Mouse (Mus musculus) spleen, postnatal 14 days (tissue): ENCODE results near the gene Cyp27b1.
"Not testable (repeated sequence)": the region's sequence is repeated elsewhere in the genome, so short reads cannot be mapped to it uniquely, and the experiment has no call there.

Source experiments
- DNase-seq, 2 experiments: peaks; one replicate each; pipeline ENCODE4 v3.0.0; 2021 to 2022; ENCODE audit warnings: low spot score in 2 of 2

Cyp27b1 gene

GRCm38 (mm10) chr10:127069281-127070189, 21.5 kb downstream of the Cyp27b1 start:
- no peak for DNase-seq

DNA sequence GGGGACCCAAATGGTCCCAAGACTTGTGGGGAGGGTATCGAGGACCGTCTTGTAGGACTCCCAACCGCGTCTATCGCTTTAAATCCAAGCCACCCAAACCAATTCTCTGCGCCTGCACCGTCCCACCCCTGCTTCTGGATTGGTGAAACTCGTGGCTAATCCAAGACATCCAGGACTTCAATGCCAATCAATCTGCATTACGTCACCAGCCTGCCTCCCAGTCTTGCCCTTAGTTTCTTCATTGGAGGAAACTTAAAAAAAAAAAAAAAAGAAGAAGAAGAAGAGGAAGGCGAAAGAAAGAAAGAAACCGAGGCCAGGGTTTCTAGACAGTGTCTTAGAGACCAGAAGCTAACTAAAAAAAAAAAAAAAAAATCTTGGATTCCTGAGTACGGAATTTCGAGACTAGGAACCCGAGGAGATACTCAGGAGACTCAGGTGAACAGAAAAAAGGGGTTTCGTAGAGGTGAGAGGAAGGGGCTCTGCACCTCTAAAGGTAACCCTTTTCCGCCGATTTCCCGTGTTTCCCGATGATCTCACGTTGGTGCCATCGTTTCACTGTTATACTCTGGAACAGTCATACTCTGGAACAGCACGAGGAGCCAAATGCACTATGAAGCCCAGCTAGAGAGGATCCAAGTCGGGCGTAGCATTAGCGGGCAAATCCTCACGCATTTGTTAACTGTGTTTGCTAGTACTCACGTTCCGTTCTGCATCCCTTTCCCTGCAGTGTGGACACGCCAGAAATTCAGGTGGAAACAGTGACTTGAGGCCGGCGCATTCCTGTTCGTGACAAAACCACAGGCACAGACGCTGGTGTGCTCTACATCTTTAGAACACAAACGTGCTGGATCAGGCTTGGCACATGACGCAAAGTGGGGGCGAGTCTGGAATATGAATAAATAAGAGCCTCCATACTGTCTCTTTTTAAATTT, 22.4 kb downstream of the Cyp27b1 start, which contains the start of gene Tspan31:
Tspan31 (minus strand) TSS at position 75 of the 932 bp plus-strand sequence.
- peak; percentile 36 to 55 for DNase-seq

GRCm38 (mm10) chr10:127071203-127071602, 23.2 kb downstream of the Cyp27b1 start:
- no peak for DNase-seq

GRCm38 (mm10) chr10:127072270-127072669, 24.2 kb downstream of the Cyp27b1 start:
- DNase-seq: not testable (repeated sequence)

DNA sequence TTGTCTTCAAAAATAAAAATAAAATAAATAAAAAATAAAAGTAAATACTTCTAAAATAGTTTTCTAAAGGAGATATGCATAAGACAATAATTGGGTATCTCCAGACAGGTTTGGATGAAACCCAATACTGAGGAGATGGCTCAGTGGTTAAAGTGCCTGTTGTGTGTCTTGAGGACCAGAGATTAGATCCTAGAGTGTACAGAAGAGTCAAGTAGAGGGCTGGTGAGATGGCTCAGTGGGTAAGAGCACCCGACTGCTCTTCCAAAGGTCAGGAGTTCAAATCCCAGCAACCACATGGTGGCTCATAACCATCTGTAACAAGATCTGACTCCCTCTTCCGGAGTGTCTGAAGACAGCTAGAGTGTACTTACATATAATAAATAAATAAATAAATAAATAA, 24.9 kb downstream of the Cyp27b1 start:
- not testable (repeated sequence) for DNase-seq

DNA sequence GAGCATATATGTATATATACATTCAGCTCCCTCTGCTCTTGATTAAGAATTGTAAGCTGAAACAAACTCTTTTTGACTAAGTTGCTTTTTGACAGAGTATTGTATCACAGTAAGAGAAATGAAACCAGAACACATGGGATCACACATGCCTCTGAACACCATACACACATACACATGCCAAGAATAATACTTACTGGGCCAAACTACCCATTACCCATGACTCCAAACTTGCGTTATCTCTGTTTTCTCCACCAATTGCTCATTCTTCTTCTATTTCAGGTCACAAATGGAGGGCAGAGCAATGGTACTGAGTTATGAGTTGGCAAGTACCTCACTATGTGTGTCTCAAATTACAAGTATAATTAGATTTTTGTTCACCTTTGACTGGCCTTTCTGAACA, 25.9 kb downstream of the Cyp27b1 start:
- no peak for DNase-seq

GRCm38 (mm10) chr10:127075080-127075479, 27.0 kb downstream of the Cyp27b1 start, which contains the start of gene Agap2:
Agap2 (plus strand) TSS chr10:127075284.
- DNase-seq: peak; percentile 58 to 63

GRCm38 (mm10) chr10:127075651-127076050, 27.6 kb downstream of the Cyp27b1 start:
- DNase-seq: no peak

DNA sequence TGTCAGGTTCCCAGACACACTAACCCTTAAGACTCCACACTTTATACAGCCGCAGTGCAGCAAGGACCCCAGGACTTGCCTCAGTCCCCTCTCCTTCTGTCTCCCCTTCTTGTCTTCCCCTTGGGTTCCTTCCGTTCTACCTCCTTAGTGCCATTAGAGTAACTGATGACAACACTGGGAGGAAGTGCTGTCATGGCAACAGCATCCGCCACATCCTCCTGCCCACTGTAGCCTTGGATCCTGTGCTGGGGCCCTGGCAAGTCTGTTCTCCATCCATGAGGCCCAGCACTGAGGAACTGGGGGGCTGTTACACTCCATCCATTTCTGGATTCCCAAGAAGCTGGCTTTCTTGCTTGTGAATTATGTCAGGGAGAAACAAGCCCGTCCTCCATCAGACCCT, 28.0 kb downstream of the Cyp27b1 start:
- DNase-seq: no peak

GRCm38 (mm10) chr10:127077515-127077914, 29.5 kb downstream of the Cyp27b1 start:
- no peak for DNase-seq

- DNase-seq: no peak
These were observed 30.1 kb downstream of the Cyp27b1 start for GRCm38 (mm10) chr10:127078001-127078676.

GRCm38 (mm10) chr10:127078677-127079575, 30.9 kb downstream of the Cyp27b1 start:
- DNase-seq: no peak

- no peak for DNase-seq
These were observed 31.8 kb downstream of the Cyp27b1 start for GRCm38 (mm10) chr10:127079665-127080391.

DNA sequence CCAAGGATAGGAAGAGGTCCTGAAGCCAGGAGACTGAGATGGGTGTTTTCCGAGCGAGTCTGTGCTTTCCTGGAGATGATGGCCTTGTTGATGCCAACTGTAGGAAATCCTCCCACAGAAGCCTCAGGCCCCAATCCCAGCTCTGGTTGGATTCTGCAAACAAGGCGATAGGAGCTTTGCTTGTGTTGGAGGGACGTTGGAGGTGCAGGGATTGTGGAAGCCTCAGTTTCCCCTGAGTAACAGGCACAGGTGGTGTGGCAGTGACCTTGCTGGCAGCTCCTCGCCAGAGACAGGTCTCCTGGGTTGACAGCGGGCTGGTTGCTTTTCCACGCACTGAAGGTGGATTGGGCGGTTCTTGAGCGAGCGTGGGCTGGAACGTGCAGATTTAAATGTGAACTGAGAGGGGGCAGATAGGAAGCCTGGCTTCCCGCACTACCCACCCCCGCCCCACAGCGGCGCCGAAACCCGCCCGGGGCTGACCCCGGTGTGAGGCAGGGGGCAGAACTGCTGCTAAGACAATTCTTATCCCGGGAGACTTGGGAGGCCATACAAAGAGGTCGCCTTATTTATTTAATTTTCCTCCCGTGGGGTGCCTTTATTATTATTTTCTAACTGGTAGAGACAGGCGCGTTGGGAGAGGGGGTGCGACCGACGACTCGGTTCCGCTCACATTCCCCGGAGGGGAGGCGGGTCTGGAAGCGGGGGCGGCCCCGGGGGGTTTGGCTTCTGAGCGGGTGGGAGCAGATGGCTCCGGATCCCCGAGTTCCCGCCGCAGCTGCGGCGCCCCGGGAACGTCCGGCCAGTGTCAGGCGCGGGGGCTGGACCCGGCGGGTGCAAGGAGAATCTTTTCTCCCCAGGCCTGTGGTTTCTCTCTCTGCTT, 33.1 kb downstream of the Cyp27b1 start:
- no peak for DNase-seq

DNA sequence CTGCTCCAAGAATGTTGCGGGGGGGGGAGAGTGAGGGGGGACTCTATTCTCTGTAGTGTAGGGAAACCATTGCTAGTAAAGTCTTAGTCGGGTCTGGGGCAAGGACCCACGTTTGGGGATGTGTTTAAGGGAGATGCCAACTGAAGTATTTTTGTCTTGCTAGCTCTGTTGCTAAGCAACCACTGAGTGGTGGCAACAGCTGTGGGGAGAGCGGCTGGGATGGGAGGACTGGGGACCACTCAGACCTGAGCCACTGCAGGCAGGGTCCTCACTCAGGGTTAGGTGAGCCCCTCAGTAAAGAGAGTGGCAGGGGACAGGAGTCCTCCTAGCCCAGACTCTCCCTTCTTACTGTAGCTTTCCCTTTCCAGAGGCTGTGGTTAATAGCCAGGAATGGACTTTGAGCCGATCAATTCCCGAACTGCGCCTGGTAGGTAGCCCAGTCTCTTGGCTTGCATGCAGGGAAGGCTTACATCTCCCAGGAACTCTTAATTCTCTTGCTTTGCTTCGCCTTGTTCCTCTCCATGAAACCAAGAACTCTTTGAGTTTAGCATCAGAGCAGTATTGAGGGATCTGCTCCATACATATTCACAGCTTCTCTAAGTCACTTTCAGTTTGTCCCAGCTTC, 34.1 kb downstream of the Cyp27b1 start:
- no peak for DNase-seq

DNA sequence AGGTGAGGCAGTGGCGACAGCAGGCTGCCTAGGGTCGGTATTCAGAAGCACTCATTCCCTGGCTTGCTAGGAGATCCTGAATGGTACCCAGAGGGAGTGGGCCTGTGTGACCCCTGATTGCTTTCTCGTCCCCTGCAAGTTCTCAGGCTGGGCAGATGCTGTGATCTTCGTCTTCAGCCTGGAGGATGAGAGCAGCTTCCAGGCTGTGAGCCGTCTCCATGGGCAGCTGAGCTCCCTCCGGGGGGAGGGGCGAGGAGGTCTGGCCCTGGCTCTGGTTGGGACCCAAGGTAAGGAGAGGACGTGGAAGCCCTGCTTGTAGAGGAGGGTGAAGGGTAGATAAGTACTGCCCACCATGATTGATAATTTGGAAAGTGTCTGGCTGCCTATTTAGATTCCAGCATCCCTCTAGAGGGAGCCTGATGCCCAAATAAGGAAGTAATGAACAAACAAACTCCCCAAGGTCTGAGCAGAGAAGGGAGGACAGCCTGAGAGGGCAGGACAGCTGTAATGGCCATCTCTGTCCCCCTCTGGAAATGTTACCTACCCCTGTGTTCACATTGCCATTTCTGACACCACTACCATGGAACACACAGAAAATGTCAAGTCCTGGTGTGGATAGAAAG, 35.4 kb downstream of the Cyp27b1 start:
- no peak for DNase-seq

DNA sequence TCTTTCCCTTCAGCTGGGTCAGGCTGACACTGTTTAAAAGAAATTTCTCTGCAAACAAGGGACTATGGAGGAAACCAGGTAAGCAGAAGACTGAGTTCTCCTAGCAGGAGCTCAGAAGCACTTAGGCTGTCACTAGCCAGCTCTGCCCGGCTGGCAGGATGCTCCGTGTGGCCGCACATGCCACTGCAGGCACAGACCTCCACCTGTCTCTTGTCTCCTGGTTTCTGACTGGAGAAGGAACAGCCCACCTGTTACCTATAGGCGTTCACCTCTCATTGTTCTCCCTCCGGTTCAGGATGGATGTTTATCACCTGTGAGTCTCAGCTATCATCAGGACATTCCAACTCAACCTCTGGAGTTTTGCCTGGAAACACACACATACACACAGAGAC, 35.9 kb downstream of the Cyp27b1 start:
- no peak for DNase-seq

- DNase-seq: no peak
These were observed 37.0 kb downstream of the Cyp27b1 start for GRCm38 (mm10) chr10:127085052-127085451.
